Mouse (Mus musculus): ENCODE results near the gene Inca1. TPM values are rescaled to one million over a fixed set of nuclear protein-coding genes. Genes with fewer than 3 reads are reported as not detected.

Inca1 gene
- polyA plus RNA-seq, 1 experiment from 2014 or later, result 1.5 TPM

- Histone ChIP-seq H3K27me3 (ENCODE audit: control insufficient read depth, insufficient read depth, low read depth, low read length) (no peaks in the 10 kb centered on the region), H3K4me2 (ENCODE audit: low read depth, low read length) (no peak overlapping the region), H3K9ac (ENCODE audit: low read length) (no peak overlapping the region), H3K36me3 (ENCODE audit: control insufficient read depth, insufficient read depth, low read length) (peaks cover 52% of the 10 kb centered on the region), H3K4me1 (replicated peaks; ENCODE audit: control insufficient read depth, insufficient read depth, low read length) (peaks cover 19% of the 10 kb centered on the region), H3K4me3 (ENCODE audit: low read length) (no peak overlapping the region), H3K9me3 (ENCODE audit: control insufficient read depth, low read length) (no peaks in the 10 kb centered on the region), H3K27ac (ENCODE audit: low read length) (no peak overlapping the region)
- WGBS, result 58% methylated on average over 3 of the region's 3 CpGs
- ATAC-seq (ENCODE audit: low read depth), result no peak
Observed at GRCm38 (mm10) chr11:70706127-70706526, 6.2 kb upstream of the Inca1 start.

- Histone ChIP-seq H3K4me2 (ENCODE audit: low read depth, low read length) (peak overlapping the region; percentile 87), H3K36me3 (ENCODE audit: control insufficient read depth, insufficient read depth, low read length) (peaks cover 36% of the 10 kb centered on the region), H3K9me3 (ENCODE audit: control insufficient read depth, low read length) (no peaks in the 10 kb centered on the region), H3K4me3 (ENCODE audit: low read length) (0 out of 2 replicates have a peak overlapping the region, but pooled peaks have one; percentile 7), H3K9ac (ENCODE audit: low read length) (peak overlapping the region; percentile 50), H3K27me3 (ENCODE audit: control insufficient read depth, insufficient read depth, low read depth, low read length) (no peaks in the 10 kb centered on the region), H3K27ac (ENCODE audit: low read length) (no peak overlapping the region), H3K4me1 (replicated peaks; ENCODE audit: control insufficient read depth, insufficient read depth, low read length) (peaks cover 22% of the 10 kb centered on the region)
- 54% methylated on average over 6 of the region's 6 CpGs for WGBS
- ATAC-seq (ENCODE audit: low read depth), result no peak
Observed at GRCm38 (mm10) chr11:70702781-70703180, 2.8 kb upstream of the Inca1 start.

GRCm38 (mm10) chr11:70701984-70702733 is 2.2 kb upstream of the Inca1 start:
- Histone ChIP-seq H3K4me2 (ENCODE audit: low read depth, low read length) (peak overlapping the region; percentile 87), H3K27ac (ENCODE audit: low read length) (no peak overlapping the region), H3K4me3 (ENCODE audit: low read length) (peak overlapping the region; percentile 94), H3K9ac (ENCODE audit: low read length) (peak overlapping the region; percentile 96), H3K4me1 (replicated peaks; ENCODE audit: control insufficient read depth, insufficient read depth, low read length) (peaks cover 22% of the 10 kb centered on the region), H3K27me3 (ENCODE audit: control insufficient read depth, insufficient read depth, low read depth, low read length) (no peaks in the 10 kb centered on the region), H3K9me3 (ENCODE audit: control insufficient read depth, low read length) (no peaks in the 10 kb centered on the region), H3K36me3 (ENCODE audit: control insufficient read depth, insufficient read depth, low read length) (peaks cover 32% of the 10 kb centered on the region)
- 82% methylated on average over 6 of the region's 6 CpGs for WGBS
- ATAC-seq (ENCODE audit: low read depth), result no peak

GRCm38 (mm10) chr11:70701221-70701955 is 1.4 kb upstream of the Inca1 start:
- H3K4me2 ChIP-seq (ENCODE audit: low read depth, low read length), result peak overlapping the region; percentile 87
- 7% methylated on average over 10 of the region's 10 CpGs for WGBS

GRCm38 (mm10) chr11:70700613-70701012 is 658 bp upstream of the Inca1 start:
- Histone ChIP-seq H3K4me3 (ENCODE audit: low read length) (peak overlapping the region; percentile 94), H3K36me3 (ENCODE audit: control insufficient read depth, insufficient read depth, low read length) (peaks cover 16% of the 10 kb centered on the region), H3K4me1 (replicated peaks; ENCODE audit: control insufficient read depth, insufficient read depth, low read length) (peaks cover 22% of the 10 kb centered on the region), H3K9ac (ENCODE audit: low read length) (peak overlapping the region; percentile 96), H3K9me3 (ENCODE audit: control insufficient read depth, low read length) (no peaks in the 10 kb centered on the region), H3K27ac (ENCODE audit: low read length) (peak overlapping the region; percentile 98), H3K4me2 (ENCODE audit: low read depth, low read length) (peak overlapping the region; percentile 87), H3K27me3 (ENCODE audit: control insufficient read depth, insufficient read depth, low read depth, low read length) (no peaks in the 10 kb centered on the region)
- peak; percentile 67 for ATAC-seq (ENCODE audit: low read depth)
- WGBS, result 2% methylated on average over 34 of the region's 34 CpGs

More at GRCm38 (mm10) chr11:70701221-70701955, 1.4 kb upstream of the Inca1 start:
- ATAC-seq (ENCODE audit: low read depth), result no peak
- Histone ChIP-seq H3K4me3 (ENCODE audit: low read length) (peak overlapping the region; percentile 94), H3K36me3 (ENCODE audit: control insufficient read depth, insufficient read depth, low read length) (peaks cover 24% of the 10 kb centered on the region), H3K27me3 (ENCODE audit: control insufficient read depth, insufficient read depth, low read depth, low read length) (no peaks in the 10 kb centered on the region), H3K9ac (ENCODE audit: low read length) (peak overlapping the region; percentile 96), H3K9me3 (ENCODE audit: control insufficient read depth, low read length) (no peaks in the 10 kb centered on the region), H3K27ac (ENCODE audit: low read length) (peak overlapping the region; percentile 98), H3K4me1 (replicated peaks; ENCODE audit: control insufficient read depth, insufficient read depth, low read length) (peaks cover 22% of the 10 kb centered on the region)

- Histone ChIP-seq H3K27ac (ENCODE audit: low read length) (no peak overlapping the region), H3K9ac (ENCODE audit: low read length) (no peak overlapping the region), H3K4me1 (replicated peaks; ENCODE audit: control insufficient read depth, insufficient read depth, low read length) (peaks cover 22% of the 10 kb centered on the region), H3K27me3 (ENCODE audit: control insufficient read depth, insufficient read depth, low read depth, low read length) (no peaks in the 10 kb centered on the region), H3K36me3 (ENCODE audit: control insufficient read depth, insufficient read depth, low read length) (peaks cover 6% of the 10 kb centered on the region; the same call in 1 of the 2 replicates), H3K9me3 (ENCODE audit: control insufficient read depth, low read length) (no peaks in the 10 kb centered on the region), H3K4me3 (ENCODE audit: low read length) (no peak overlapping the region), H3K4me2 (ENCODE audit: low read depth, low read length) (no peak overlapping the region)
- WGBS, result 78% methylated on average over 2 of the region's 2 CpGs
- no peak for ATAC-seq (ENCODE audit: low read depth)
Observed at GRCm38 (mm10) chr11:70699051-70699450, 904 bp downstream of the Inca1 start.

GRCm38 (mm10) chr11:70697376-70697775 is 2.6 kb downstream of the Inca1 start:
- 68% methylated on average over 3 of the region's 3 CpGs for WGBS
- ATAC-seq (ENCODE audit: low read depth), result no peak
- Histone ChIP-seq H3K27me3 (ENCODE audit: control insufficient read depth, insufficient read depth, low read depth, low read length) (no peaks in the 10 kb centered on the region), H3K4me3 (ENCODE audit: low read length) (no peak overlapping the region), H3K27ac (ENCODE audit: low read length) (no peak overlapping the region), H3K4me2 (ENCODE audit: low read depth, low read length) (no peak overlapping the region), H3K36me3 (ENCODE audit: control insufficient read depth, insufficient read depth, low read length) (no peaks in the 10 kb centered on the region), H3K9me3 (ENCODE audit: control insufficient read depth, low read length) (no peaks in the 10 kb centered on the region), H3K9ac (ENCODE audit: low read length) (no peak overlapping the region), H3K4me1 (replicated peaks; ENCODE audit: control insufficient read depth, insufficient read depth, low read length) (peaks cover 15% of the 10 kb centered on the region)

GRCm38 (mm10) chr11:70693504-70693903 is 6.5 kb downstream of the Inca1 start:
- Histone ChIP-seq H3K4me1 (replicated peaks; ENCODE audit: control insufficient read depth, insufficient read depth, low read length) (peaks cover 4% of the 10 kb centered on the region), H3K9ac (ENCODE audit: low read length) (no peak overlapping the region), H3K9me3 (ENCODE audit: control insufficient read depth, low read length) (no peaks in the 10 kb centered on the region), H3K27ac (ENCODE audit: low read length) (no peak overlapping the region), H3K4me2 (ENCODE audit: low read depth, low read length) (no peak overlapping the region), H3K27me3 (ENCODE audit: control insufficient read depth, insufficient read depth, low read depth, low read length) (no peaks in the 10 kb centered on the region), H3K36me3 (ENCODE audit: control insufficient read depth, insufficient read depth, low read length) (no peaks in the 10 kb centered on the region), H3K4me3 (ENCODE audit: low read length) (no peak overlapping the region)
- WGBS, result 63% methylated on average over 3 of the region's 3 CpGs
- ATAC-seq (ENCODE audit: low read depth), result no peak

GRCm38 (mm10) chr11:70689578-70689977 is 10.4 kb downstream of the Inca1 start:
- H3K4me2 ChIP-seq (ENCODE audit: low read depth, low read length), result no peak overlapping the region
- ATAC-seq (ENCODE audit: low read depth), result no peak
- WGBS, result 35% methylated on average over 4 of the region's 4 CpGs

More at GRCm38 (mm10) chr11:70689578-70689977, 10.4 kb downstream of the Inca1 start:
- Histone ChIP-seq H3K27ac (ENCODE audit: low read length) (no peak overlapping the region), H3K9me3 (ENCODE audit: control insufficient read depth, low read length) (no peaks in the 10 kb centered on the region), H3K9ac (ENCODE audit: low read length) (no peak overlapping the region), H3K4me1 (replicated peaks; ENCODE audit: control insufficient read depth, insufficient read depth, low read length) (peaks cover 16% of the 10 kb centered on the region), H3K36me3 (ENCODE audit: control insufficient read depth, insufficient read depth, low read length) (0 out of 2 replicates have a peak, but pooled peaks cover 4% of the 10 kb centered on the region), H3K4me3 (ENCODE audit: low read length) (no peak overlapping the region), H3K27me3 (ENCODE audit: control insufficient read depth, insufficient read depth, low read depth, low read length) (no peaks in the 10 kb centered on the region)

All from lung, embryonic 16.5 days (tissue).